Mouse (Mus musculus) E14TG2a.4 (cell line): Measurements from ENCODE around the gene Alkbh6.

Source experiments
- CTCF ChIP-seq: conservative IDR thresholded peaks from 2 replicates; pipeline ENCODE4 v1.5.1; 2014; ENCODE audit warnings: low read length
- NANOG ChIP-seq: IDR thresholded peaks from 2 replicates; pipeline ENCODE4 v1.6.1; 2014; ENCODE audit warnings: borderline replicate concordance, low read length, mixed read lengths
- POU5F1 ChIP-seq: IDR thresholded peaks from 2 replicates; pipeline ENCODE4 v1.6.1; 2014; ENCODE audit warnings: low read length, borderline replicate concordance

DNA sequence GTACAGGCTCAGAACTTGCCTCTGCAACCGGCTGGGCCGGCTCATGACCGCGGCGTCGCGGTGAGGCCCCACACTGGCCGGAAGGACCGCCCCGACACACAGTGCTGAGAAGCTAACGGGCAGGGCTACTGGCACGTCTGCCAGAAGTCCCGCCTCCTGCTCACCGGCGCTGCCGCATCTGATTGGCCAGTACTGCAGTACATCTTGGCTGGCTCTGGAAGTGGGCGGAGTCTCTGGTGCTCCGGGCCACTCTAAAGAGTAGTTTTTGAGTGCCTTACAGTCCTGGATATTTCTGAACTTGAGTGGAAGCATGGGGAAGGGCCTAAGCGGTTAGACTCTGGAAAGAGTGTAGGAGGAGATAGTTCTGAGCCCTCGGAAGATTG is 13.8 kb downstream of the Alkbh6 start:
- TF ChIP-seq CTCF: no peak
- TF ChIP-seq POU5F1: no peak
- no peak for TF ChIP-seq NANOG
